Mouse (Mus musculus): ENCODE measurements around the gene Ciart. TPM values are rescaled to one million over a fixed set of nuclear protein-coding genes. Genes with fewer than 3 reads are reported as not detected.

Ciart gene
- total and polyA plus RNA-seq, 2 experiments from 2014 or later = 1.8 to 2.3 TPM

DNA sequence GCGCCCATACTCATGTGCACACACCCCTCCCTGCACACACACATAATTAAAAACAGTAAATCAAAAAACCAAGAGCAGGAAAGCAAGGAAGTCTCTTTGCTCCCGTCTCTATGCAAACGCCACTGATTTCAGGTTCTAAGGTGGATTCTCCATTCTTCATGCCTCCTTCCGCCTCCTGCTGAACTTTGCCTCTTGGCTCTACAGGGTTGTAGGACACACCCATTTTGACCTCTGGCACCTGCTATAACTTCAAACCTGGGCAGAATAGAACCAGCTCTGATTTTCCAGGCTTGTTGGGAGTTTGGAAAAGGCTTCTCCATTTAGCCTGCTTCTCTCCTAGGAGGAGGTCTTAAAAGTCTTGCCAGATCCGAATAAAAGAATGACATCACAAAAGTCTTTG is 2.3 kb upstream of the Ciart start:
- no peak overlapping the region for H3K9ac ChIP-seq (replicated peaks; ENCODE audit: low read depth, low read length)
- no peak overlapping the region for H3K4me3 ChIP-seq (ENCODE audit: low read depth, low read length)
- peaks cover 7% of the 10 kb centered on the region for H3K4me1 ChIP-seq (ENCODE audit: control insufficient read depth, insufficient read depth)
- 88% methylated on average over 5 of the region's 5 CpGs for WGBS
- H3K9me3 ChIP-seq (replicated peaks; ENCODE audit: control insufficient read depth, low read length) = no peaks in the 10 kb centered on the region
- TF ChIP-seq CTCF (IDR thresholded peaks at IDR 0.05; ENCODE audit: low read depth) (no peak), EP300 (IDR thresholded peaks at IDR 0.05; ENCODE audit: low read depth) (no peak)
- ATAC-seq (ENCODE audit: insufficient read depth, low read depth) (no peak), DNase-seq (ENCODE audit: low spot score) (no peak)
- no peak overlapping the region for H3K4me2 ChIP-seq (ENCODE audit: low read depth, low read length)
- H3K27me3 ChIP-seq (ENCODE audit: control insufficient read depth, insufficient read depth, low read length) = no peaks in the 10 kb centered on the region
- H3K36me3 ChIP-seq (replicated peaks; ENCODE audit: control insufficient read depth, insufficient read depth, low read length) = peaks cover 27% of the 10 kb centered on the region
- no peak overlapping the region for H3K27ac ChIP-seq (ENCODE audit: low read depth)

DNA sequence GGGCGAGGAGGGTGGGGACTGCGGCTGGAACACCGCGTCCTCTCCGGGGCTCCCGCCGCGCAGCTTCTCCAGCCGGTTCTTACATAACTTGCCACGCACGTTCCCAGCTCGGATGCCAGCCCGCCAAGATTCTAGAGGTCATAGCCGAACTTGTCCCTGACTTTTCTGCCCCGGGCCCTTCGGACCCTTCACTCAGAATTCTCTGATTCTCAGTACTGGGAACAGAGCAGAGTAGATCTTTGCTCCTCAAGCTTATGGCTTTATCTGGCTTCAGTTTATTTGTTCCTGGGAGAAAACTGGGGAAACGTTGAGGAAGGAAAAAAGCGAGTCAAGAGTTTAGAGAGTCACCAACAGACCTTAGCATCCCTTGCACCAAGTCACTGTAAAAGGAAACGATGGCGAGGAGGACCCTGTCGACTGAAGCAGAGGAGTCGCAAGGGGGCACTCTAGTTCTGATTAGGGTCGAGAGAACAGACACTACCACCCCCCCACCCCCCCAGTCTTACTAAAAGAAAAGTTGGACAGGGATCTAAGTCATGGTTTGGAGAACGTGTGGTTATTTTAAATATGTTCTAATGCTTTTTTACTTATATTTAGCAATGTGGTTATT is 870 bp upstream of the Ciart start:
- H3K4me2 ChIP-seq (ENCODE audit: low read depth, low read length) = peak overlapping the region; percentile 75
- TF ChIP-seq EP300 (IDR thresholded peaks at IDR 0.05; ENCODE audit: low read depth) (no peak), CTCF (IDR thresholded peaks at IDR 0.05; ENCODE audit: low read depth) (peak; percentile 66)
- H3K27ac ChIP-seq (ENCODE audit: low read depth) = peak overlapping the region; percentile 65

DNA sequence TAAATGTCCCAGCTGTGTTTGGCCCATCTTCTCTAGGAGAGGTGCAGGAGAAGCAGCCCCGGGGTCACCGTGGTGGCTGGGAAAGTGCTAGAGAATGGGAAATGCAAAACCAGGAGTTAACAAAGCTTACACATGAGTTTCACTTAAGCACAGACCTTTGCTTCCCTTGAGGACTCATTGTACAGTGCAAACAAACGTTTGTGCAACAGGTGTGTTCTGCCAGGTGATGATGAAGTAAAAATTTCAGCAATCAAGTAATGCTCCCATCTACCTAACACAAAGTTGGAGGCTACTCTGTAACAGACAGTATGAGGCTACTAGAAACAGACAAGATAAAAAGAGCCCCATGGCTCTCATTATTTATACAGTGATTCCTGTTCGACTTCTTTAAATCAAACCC is 3.0 kb downstream of the Ciart start:
- no peak overlapping the region for H3K27ac ChIP-seq (ENCODE audit: low read depth)
- no peaks in the 10 kb centered on the region for H3K9me3 ChIP-seq (replicated peaks; ENCODE audit: control insufficient read depth, low read length)
- no peak for ATAC-seq (ENCODE audit: insufficient read depth, low read depth)
- H3K4me3 ChIP-seq (ENCODE audit: low read depth, low read length) = no peak overlapping the region
- peaks cover 7% of the 10 kb centered on the region for H3K4me1 ChIP-seq (ENCODE audit: control insufficient read depth, insufficient read depth)
- no peaks in the 10 kb centered on the region for H3K27me3 ChIP-seq (ENCODE audit: control insufficient read depth, insufficient read depth, low read length)
- no peak for DNase-seq (ENCODE audit: low spot score)
- TF ChIP-seq EP300 (IDR thresholded peaks at IDR 0.05; ENCODE audit: low read depth) (no peak), CTCF (IDR thresholded peaks at IDR 0.05; ENCODE audit: low read depth) (no peak)
- no peak overlapping the region for H3K9ac ChIP-seq (replicated peaks; ENCODE audit: low read depth, low read length)
- peaks cover under 1% of the 10 kb centered on the region; the same call in 1 of the 2 replicates for H3K36me3 ChIP-seq (replicated peaks; ENCODE audit: control insufficient read depth, insufficient read depth, low read length)
- H3K4me2 ChIP-seq (ENCODE audit: low read depth, low read length) = no peak overlapping the region
- WGBS = 87% methylated on average over 4 of the region's 4 CpGs

More for the DNA sequence above, 870 bp upstream of the Ciart start:
- Histone ChIP-seq H3K4me1 (ENCODE audit: control insufficient read depth, insufficient read depth) (peaks cover 7% of the 10 kb centered on the region), H3K9ac (replicated peaks; ENCODE audit: low read depth, low read length) (0 out of 2 replicates have a peak overlapping the region, but pooled peaks have one; percentile 21), H3K36me3 (replicated peaks; ENCODE audit: control insufficient read depth, insufficient read depth, low read length) (peaks cover 20% of the 10 kb centered on the region; the same call in 1 of the 2 replicates), H3K4me3 (ENCODE audit: low read depth, low read length) (peak overlapping the region; percentile 39), H3K27me3 (ENCODE audit: control insufficient read depth, insufficient read depth, low read length) (no peaks in the 10 kb centered on the region), H3K9me3 (replicated peaks; ENCODE audit: control insufficient read depth, low read length) (no peaks in the 10 kb centered on the region)
- peak; percentile 82 for DNase-seq (ENCODE audit: low spot score)
- peak; percentile 29; the same call in 1 of the 2 replicates for ATAC-seq (ENCODE audit: insufficient read depth, low read depth)
- 1% methylated on average over 24 of the region's 24 CpGs for WGBS

DNA sequence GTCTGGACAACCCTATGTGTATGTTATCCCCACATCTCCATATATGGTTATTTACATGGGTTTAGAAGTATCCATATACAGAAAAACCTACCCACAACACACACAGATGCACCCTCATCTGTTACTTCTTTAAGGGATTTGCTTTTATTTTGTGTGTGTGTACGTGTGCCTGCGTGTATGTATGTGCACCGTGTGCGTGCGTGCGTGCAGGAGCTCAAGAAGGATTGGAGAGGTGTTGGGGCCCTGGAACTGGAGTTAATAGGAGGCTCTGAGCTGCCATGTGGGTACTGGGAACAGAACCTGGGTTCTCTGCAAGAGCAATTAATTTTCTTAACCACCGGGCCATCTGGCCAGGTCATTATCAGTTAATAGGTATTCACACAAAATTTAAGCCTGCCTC is 10.0 kb downstream of the Ciart start:
- peak overlapping the region; percentile 85 for H3K9ac ChIP-seq (replicated peaks; ENCODE audit: low read depth, low read length)
- ATAC-seq (ENCODE audit: insufficient read depth, low read depth) (no peak), DNase-seq (ENCODE audit: low spot score) (no peak)
- H3K4me1 ChIP-seq (ENCODE audit: control insufficient read depth, insufficient read depth) = peaks cover 19% of the 10 kb centered on the region
- H3K4me2 ChIP-seq (ENCODE audit: low read depth, low read length) = peak overlapping the region; percentile 78
- peaks cover 27% of the 10 kb centered on the region for H3K36me3 ChIP-seq (replicated peaks; ENCODE audit: control insufficient read depth, insufficient read depth, low read length)
- no peaks in the 10 kb centered on the region for H3K27me3 ChIP-seq (ENCODE audit: control insufficient read depth, insufficient read depth, low read length)
- WGBS = 52% methylated on average over 7 of the region's 7 CpGs
- peak overlapping the region; percentile 69 for H3K4me3 ChIP-seq (ENCODE audit: low read depth, low read length)
- H3K27ac ChIP-seq (ENCODE audit: low read depth) = peak overlapping the region; percentile 92
- no peak for TF ChIP-seq CTCF (IDR thresholded peaks at IDR 0.05; ENCODE audit: low read depth)
- no peak for TF ChIP-seq EP300 (IDR thresholded peaks at IDR 0.05; ENCODE audit: low read depth)
- H3K9me3 ChIP-seq (replicated peaks; ENCODE audit: control insufficient read depth, low read length) = no peaks in the 10 kb centered on the region

DNA sequence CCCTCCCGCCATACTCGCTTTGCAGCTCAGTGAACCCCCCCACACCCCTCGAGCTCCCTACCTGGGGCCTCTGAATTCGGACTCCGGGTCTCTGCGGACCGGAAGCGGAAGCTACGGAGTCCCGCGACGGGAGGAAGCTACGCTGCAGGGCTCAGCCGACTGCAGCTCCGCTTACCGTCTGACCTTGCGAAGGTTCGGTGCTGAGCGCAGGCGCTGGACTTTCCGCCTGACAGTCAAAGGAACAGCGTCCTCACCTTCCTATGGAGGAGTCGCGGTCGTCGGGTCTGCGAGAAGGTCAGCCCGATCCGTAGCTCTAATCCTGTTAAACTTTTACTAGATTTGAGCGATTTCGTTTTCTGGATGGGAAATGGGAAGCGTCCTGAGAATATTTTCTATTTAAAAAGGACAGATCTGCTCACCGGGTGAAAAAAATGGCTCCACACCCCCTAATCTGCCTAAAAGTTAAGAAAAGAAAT is 10.6 kb downstream of the Ciart start, which contains the start of gene Mrps21:
Mrps21 (minus strand) TSS at position 128 of the 476 bp plus-strand sequence.
- WGBS = under 1% methylated on average over 33 of the region's 33 CpGs
- peak within 1 kb of the TSS; percentile 69 for H3K4me3 ChIP-seq (ENCODE audit: low read depth, low read length)
- H3K27me3 ChIP-seq (ENCODE audit: control insufficient read depth, insufficient read depth, low read length) = no peaks in the 10 kb centered on the region
- H3K9me3 ChIP-seq (replicated peaks; ENCODE audit: control insufficient read depth, low read length) = no peaks in the 10 kb centered on the region
- H3K9ac ChIP-seq (replicated peaks; ENCODE audit: low read depth, low read length) = peak within 1 kb of the TSS; percentile 85
- peak within 1 kb of the TSS; percentile 92 for H3K27ac ChIP-seq (ENCODE audit: low read depth)
- peak; percentile 96 for DNase-seq (ENCODE audit: low spot score)
- peak; percentile 97 for ATAC-seq (ENCODE audit: insufficient read depth, low read depth)
- H3K4me1 ChIP-seq (ENCODE audit: control insufficient read depth, insufficient read depth) = peaks cover 19% of the 10 kb centered on the region
- TF ChIP-seq CTCF (IDR thresholded peaks at IDR 0.05; ENCODE audit: low read depth) = no peak
- H3K4me2 ChIP-seq (ENCODE audit: low read depth, low read length) = peak within 1 kb of the TSS; percentile 78
- peaks cover 32% of the 10 kb centered on the region for H3K36me3 ChIP-seq (replicated peaks; ENCODE audit: control insufficient read depth, insufficient read depth, low read length)

All from heart, postnatal 0 days (tissue).